Mouse (Mus musculus): ENCODE data around the gene Sp3. TPM values are rescaled to one million over a fixed set of nuclear protein-coding genes. Genes with fewer than 3 reads are reported as not detected.

The Sp3 gene
- total RNA-seq, 1 experiment, result 60.6 TPM

GRCm38 (mm10) chr2:72915245-72915930 lies 64.9 kb downstream of the Sp3 start:
- in situ Hi-C loops (cut with MboI; ENCODE audit: low sequenced_read_pairs in 2 of 2, unreplicated experiment in 2 of 2), result no loop called here
- no peaks in the 10 kb centered on the region for H3K9me3 ChIP-seq (ENCODE audit: control insufficient read depth, insufficient read depth, low read depth, low read length)
- H3K4me1 ChIP-seq (ENCODE audit: control insufficient read depth in 2 of 2, insufficient read depth in 2 of 2, low read length in 2 of 2, poor library complexity in 1 of 2), result no peaks in the 10 kb centered on the region
- H3K4me3 ChIP-seq (ENCODE audit: insufficient read depth in 1 of 2, low read depth in 1 of 2, low read length in 2 of 2, poor library complexity in 1 of 2, severe bottlenecking in 1 of 2), result no peak overlapping the region
- no peak for TF ChIP-seq ZC3H11A (IDR thresholded peaks at IDR 0.05; ENCODE audit: borderline replicate concordance, low read depth, low read length)
- no peak for TF ChIP-seq MAFK (IDR thresholded peaks at IDR 0.05; ENCODE audit: insufficient read depth, low read depth, low read length)
- TF ChIP-seq ZNF384 (IDR thresholded peaks at IDR 0.05; ENCODE audit: low read depth, low read length), result no peak
- TF ChIP-seq HCFC1 (IDR thresholded peaks at IDR 0.05; ENCODE audit: borderline replicate concordance, insufficient read depth, low read length), result no peak
- TF ChIP-seq CHD2 (IDR thresholded peaks at IDR 0.05; ENCODE audit: low read depth, low read length), result no peak
- H3K36me3 ChIP-seq (ENCODE audit: control insufficient read depth, insufficient read depth, low read length, poor library complexity, severe bottlenecking), result no peaks in the 10 kb centered on the region
- H3K9ac ChIP-seq (ENCODE audit: insufficient read depth, low read depth, low read length, poor library complexity, severe bottlenecking), result no peak overlapping the region
- no peak for DNase-seq (ENCODE audit: low read depth, low spot score)
- H3K27ac ChIP-seq (ENCODE audit: insufficient read depth, low read depth, low read length, poor library complexity, severe bottlenecking), result no peak overlapping the region

GRCm38 (mm10) chr2:72913458-72913760 lies 66.8 kb downstream of the Sp3 start:
- H3K4me3 ChIP-seq (ENCODE audit: insufficient read depth in 1 of 2, low read depth in 1 of 2, low read length in 2 of 2, poor library complexity in 1 of 2, severe bottlenecking in 1 of 2), result no peak overlapping the region
- H3K9ac ChIP-seq (ENCODE audit: insufficient read depth, low read depth, low read length, poor library complexity, severe bottlenecking), result no peak overlapping the region
- in situ Hi-C loops (cut with MboI; ENCODE audit: low sequenced_read_pairs in 2 of 2, unreplicated experiment in 2 of 2), result no loop called here
- H3K4me1 ChIP-seq (ENCODE audit: control insufficient read depth in 2 of 2, insufficient read depth in 2 of 2, low read length in 2 of 2, poor library complexity in 1 of 2), result no peaks in the 10 kb centered on the region
- H3K9me3 ChIP-seq (ENCODE audit: control insufficient read depth, insufficient read depth, low read depth, low read length), result no peaks in the 10 kb centered on the region
- H3K36me3 ChIP-seq (ENCODE audit: control insufficient read depth, insufficient read depth, low read length, poor library complexity, severe bottlenecking), result no peaks in the 10 kb centered on the region
- no peak for DNase-seq (ENCODE audit: low read depth, low spot score)
- TF ChIP-seq ZNF384 (IDR thresholded peaks at IDR 0.05; ENCODE audit: low read depth, low read length) (no peak), MAFK (IDR thresholded peaks at IDR 0.05; ENCODE audit: insufficient read depth, low read depth, low read length) (no peak), CHD2 (IDR thresholded peaks at IDR 0.05; ENCODE audit: low read depth, low read length) (no peak), ZC3H11A (IDR thresholded peaks at IDR 0.05; ENCODE audit: borderline replicate concordance, low read depth, low read length) (no peak), HCFC1 (IDR thresholded peaks at IDR 0.05; ENCODE audit: borderline replicate concordance, insufficient read depth, low read length) (no peak)
- H3K27ac ChIP-seq (ENCODE audit: insufficient read depth, low read depth, low read length, poor library complexity, severe bottlenecking), result no peak overlapping the region

GRCm38 (mm10) chr2:72912708-72913457 lies 67.4 kb downstream of the Sp3 start:
- no peak overlapping the region for H3K9ac ChIP-seq (ENCODE audit: insufficient read depth, low read depth, low read length, poor library complexity, severe bottlenecking)
- no peaks in the 10 kb centered on the region for H3K9me3 ChIP-seq (ENCODE audit: control insufficient read depth, insufficient read depth, low read depth, low read length)
- no peak overlapping the region for H3K27ac ChIP-seq (ENCODE audit: insufficient read depth, low read depth, low read length, poor library complexity, severe bottlenecking)
- in situ Hi-C loops (cut with MboI; ENCODE audit: low sequenced_read_pairs in 2 of 2, unreplicated experiment in 2 of 2), result no loop called here
- TF ChIP-seq MAFK (IDR thresholded peaks at IDR 0.05; ENCODE audit: insufficient read depth, low read depth, low read length) (no peak), CHD2 (IDR thresholded peaks at IDR 0.05; ENCODE audit: low read depth, low read length) (no peak), ZNF384 (IDR thresholded peaks at IDR 0.05; ENCODE audit: low read depth, low read length) (no peak), ZC3H11A (IDR thresholded peaks at IDR 0.05; ENCODE audit: borderline replicate concordance, low read depth, low read length) (no peak), HCFC1 (IDR thresholded peaks at IDR 0.05; ENCODE audit: borderline replicate concordance, insufficient read depth, low read length) (no peak)
- no peaks in the 10 kb centered on the region for H3K36me3 ChIP-seq (ENCODE audit: control insufficient read depth, insufficient read depth, low read length, poor library complexity, severe bottlenecking)
- no peak overlapping the region for H3K4me3 ChIP-seq (ENCODE audit: insufficient read depth in 1 of 2, low read depth in 1 of 2, low read length in 2 of 2, poor library complexity in 1 of 2, severe bottlenecking in 1 of 2)
- no peaks in the 10 kb centered on the region for H3K4me1 ChIP-seq (ENCODE audit: control insufficient read depth in 2 of 2, insufficient read depth in 2 of 2, low read length in 2 of 2, poor library complexity in 1 of 2)
- no peak for DNase-seq (ENCODE audit: low read depth, low spot score)

DNA sequence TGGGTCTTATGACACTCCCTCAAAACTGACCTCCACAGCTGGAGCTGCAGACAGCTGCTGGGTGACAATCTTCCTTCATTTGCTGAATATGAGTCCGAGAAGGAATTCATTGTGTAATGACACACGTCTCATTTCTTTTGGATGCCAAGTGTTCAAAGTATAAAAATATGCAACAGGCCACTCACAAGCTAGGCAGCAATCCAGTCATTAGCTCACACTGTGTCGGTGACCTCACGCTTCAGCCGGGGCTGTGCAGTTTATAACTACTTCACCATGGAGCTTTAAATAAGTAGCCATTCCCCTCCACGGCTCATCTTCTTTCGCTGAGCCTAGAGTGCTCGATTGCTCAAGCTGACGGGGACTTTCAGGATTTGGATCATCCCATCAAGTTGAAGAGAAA lies 68.7 kb downstream of the Sp3 start:
- no peak for DNase-seq (ENCODE audit: low read depth, low spot score)
- Histone ChIP-seq H3K36me3 (ENCODE audit: control insufficient read depth, insufficient read depth, low read length, poor library complexity, severe bottlenecking) (no peaks in the 10 kb centered on the region), H3K9me3 (ENCODE audit: control insufficient read depth, insufficient read depth, low read depth, low read length) (no peaks in the 10 kb centered on the region), H3K4me3 (ENCODE audit: insufficient read depth in 1 of 2, low read depth in 1 of 2, low read length in 2 of 2, poor library complexity in 1 of 2, severe bottlenecking in 1 of 2) (no peak overlapping the region), H3K9ac (ENCODE audit: insufficient read depth, low read depth, low read length, poor library complexity, severe bottlenecking) (no peak overlapping the region), H3K4me1 (ENCODE audit: control insufficient read depth in 2 of 2, insufficient read depth in 2 of 2, low read length in 2 of 2, poor library complexity in 1 of 2) (no peaks in the 10 kb centered on the region), H3K27ac (ENCODE audit: insufficient read depth, low read depth, low read length, poor library complexity, severe bottlenecking) (no peak overlapping the region)
- TF ChIP-seq ZC3H11A (IDR thresholded peaks at IDR 0.05; ENCODE audit: borderline replicate concordance, low read depth, low read length), result no peak
- TF ChIP-seq ZNF384 (IDR thresholded peaks at IDR 0.05; ENCODE audit: low read depth, low read length), result no peak
- no peak for TF ChIP-seq MAFK (IDR thresholded peaks at IDR 0.05; ENCODE audit: insufficient read depth, low read depth, low read length)
- no peak for TF ChIP-seq HCFC1 (IDR thresholded peaks at IDR 0.05; ENCODE audit: borderline replicate concordance, insufficient read depth, low read length)
- TF ChIP-seq CHD2 (IDR thresholded peaks at IDR 0.05; ENCODE audit: low read depth, low read length), result no peak
- in situ Hi-C loops (cut with MboI; ENCODE audit: low sequenced_read_pairs in 2 of 2, unreplicated experiment in 2 of 2), result no loop called here
